Mouse (Mus musculus): ENCODE data around the gene Tmem63a.
A peak's percentile ranks its signal among the peaks of the same experiment; 100 is the strongest.

Gene Tmem63a

GRCm38 (mm10) chr1:181009754-181010153 is 67.6 kb downstream of the Tmem63a start:
- DNase-seq (ENCODE audit: low spot score): no peak

DNA sequence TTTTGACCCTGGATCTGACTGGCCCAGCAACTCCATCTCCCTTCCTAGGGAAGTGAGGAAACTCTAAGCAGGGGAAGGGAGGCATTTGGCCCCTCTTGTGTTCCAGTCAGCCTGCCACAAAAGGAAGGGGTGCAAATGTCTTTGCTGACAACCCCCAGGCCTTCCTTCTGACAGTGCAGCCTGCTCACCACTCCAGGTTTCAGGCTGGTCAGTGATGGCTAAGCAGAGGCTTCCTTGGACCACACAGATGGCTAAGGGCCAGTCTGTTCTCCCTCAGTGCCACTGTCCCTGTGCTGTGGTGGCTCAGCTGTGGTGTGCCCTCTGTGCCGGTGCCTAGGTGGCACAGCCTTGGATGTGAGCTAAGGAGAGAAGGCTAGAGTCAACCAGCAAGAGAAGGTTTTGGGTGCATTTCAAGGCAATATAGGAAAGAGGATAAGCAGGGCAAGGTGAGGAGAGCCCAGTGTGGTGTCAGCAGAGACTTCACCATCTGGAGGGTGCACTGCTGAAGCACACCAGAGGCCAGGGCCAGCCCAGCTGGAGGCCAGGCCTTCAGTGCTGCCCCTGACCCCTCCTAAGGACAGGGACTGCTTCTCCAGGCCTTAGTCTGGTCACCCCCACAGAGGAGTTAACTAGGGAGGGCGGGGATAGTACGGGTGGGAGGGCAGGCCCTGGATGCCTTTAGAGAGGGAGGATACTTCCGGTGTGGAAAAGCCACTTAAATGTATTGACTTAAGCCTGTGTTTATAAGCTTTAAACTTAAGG is 68.2 kb downstream of the Tmem63a start:
- no peak for DNase-seq (ENCODE audit: low spot score)

- DNase-seq (ENCODE audit: low spot score): no peak
Measured at GRCm38 (mm10) chr1:181011601-181012000, 69.5 kb downstream of the Tmem63a start.

- DNase-seq (ENCODE audit: low spot score): no peak
Measured at GRCm38 (mm10) chr1:181012416-181012815, 70.3 kb downstream of the Tmem63a start.

- DNase-seq (ENCODE audit: low spot score): no peak
Measured at GRCm38 (mm10) chr1:181013446-181013845, 71.3 kb downstream of the Tmem63a start.

- DNase-seq (ENCODE audit: low spot score): no peak
Measured at GRCm38 (mm10) chr1:181014731-181015500, 72.8 kb downstream of the Tmem63a start.

DNA sequence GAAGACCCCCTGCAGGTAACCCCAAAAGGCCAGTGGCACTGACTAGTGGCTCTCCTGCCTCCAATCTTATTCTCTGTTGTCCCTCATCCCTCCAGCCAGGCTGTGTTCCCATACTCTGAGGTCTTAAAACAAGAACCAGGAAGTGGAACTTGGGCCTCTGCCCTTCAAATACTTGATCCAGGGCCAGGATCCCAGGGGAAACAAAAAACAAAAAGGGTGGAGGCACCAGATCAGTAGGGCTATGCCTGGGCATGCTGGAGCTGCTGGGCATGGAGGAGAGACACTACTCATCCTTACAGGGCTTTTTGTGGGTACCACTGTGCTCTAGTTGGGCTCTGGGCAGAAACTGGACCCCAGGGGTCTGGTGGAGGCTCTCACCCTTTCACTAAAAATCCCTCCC is 73.4 kb downstream of the Tmem63a start:
- no peak for DNase-seq (ENCODE audit: low spot score)

GRCm38 (mm10) chr1:181016045-181016444 is 73.9 kb downstream of the Tmem63a start:
- no peak for DNase-seq (ENCODE audit: low spot score)

- no peak for DNase-seq (ENCODE audit: low spot score)
Measured at GRCm38 (mm10) chr1:181016532-181017131, 74.5 kb downstream of the Tmem63a start.

GRCm38 (mm10) chr1:181017212-181017711 is 75.1 kb downstream of the Tmem63a start:
- DNase-seq (ENCODE audit: low spot score): peak; percentile 52

GRCm38 (mm10) chr1:181017890-181018420 is 75.8 kb downstream of the Tmem63a start:
- DNase-seq (ENCODE audit: low spot score): no peak

DNA sequence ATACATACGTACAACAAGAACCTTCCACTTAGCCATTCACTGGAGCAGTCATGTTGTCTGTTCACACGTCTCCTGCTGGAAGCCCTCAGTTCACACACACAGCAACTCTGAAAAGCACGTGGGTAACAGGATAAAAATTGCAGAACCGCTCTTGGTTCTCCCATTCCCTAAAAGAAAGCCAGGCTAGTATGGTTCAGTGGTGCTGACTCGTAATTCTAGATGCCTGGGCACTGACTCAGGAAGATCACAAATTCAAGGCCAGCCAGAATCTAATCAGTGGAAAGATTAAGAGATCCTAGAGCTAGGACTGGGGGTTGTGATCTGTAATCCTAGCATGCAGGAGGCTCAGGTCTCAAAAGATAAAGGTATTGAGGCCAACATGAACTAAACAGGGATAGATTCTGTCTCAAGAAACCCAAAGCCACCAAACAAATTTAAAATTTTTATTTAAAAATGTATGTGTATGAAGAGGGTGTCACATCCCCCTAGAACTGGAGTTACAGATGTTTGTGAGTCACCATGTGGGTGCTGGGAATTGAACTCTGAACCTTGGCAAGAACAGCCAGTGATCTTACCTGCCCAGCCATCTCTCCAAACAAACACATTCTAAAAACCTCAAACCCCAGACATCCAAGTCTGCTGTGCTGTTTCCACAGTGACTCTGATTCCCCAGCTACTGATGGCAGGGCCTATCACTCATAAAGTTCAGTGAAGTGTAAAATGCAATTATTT is 78.8 kb downstream of the Tmem63a start, which contains the start of gene Ephx1:
Ephx1 (minus strand) TSS at position 149 of the 732 bp plus-strand sequence.
- DNase-seq (ENCODE audit: low spot score): no peak

DNA sequence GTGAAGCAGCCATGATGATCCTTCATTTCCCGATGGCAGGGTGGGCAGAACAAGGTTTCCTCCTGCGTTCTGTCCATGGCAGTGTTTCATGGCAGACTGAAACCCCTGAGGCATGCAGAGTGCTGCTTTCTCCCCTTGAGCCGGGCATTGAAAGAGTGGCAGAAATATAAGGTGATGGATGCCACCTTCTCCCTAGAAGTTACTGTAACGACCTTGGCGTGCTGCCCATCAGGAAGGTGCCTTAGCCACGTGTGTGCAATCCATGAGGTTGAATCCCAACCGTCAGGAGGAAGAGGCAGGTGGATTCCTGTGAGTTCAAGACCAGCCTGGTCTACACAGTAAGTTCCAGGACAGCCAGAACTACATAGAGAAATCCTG is 79.3 kb downstream of the Tmem63a start:
- no peak for DNase-seq (ENCODE audit: low spot score)

DNA sequence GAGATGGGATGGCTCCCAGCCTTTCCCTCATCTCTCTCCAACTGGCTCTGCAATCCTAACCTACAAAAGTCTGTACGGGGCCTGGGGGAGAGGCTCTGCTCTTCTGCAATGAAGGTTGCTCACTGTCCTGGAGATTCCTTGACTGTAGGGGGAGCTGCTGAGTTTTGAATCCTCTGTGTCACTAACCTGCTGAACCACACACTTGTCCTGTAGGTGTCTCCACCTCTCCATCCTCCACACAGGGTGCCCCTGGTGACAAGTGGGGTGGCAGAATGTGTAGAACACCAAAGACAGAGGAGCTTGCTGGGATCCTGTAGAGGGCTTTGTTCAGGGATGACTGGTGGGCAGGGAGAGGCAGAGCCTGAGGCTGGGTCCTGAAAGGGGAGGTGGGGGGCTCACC is 80.1 kb downstream of the Tmem63a start:
- peak; percentile 62 for DNase-seq (ENCODE audit: low spot score)
